Mouse (Mus musculus): ENCODE measurements at regions not wholly inside any gene's neighbourhood (a gene's known extent, or its start where the extent isn't known, plus 50 kb on each side); places are given as distances from the start of the nearest gene placed in this dataset.

GRCm38 (mm10) chr15:63042367-63042766 is 802.6 kb downstream of the Gsdmc2 start:
- Histone ChIP-seq H3K9me3 (replicated peaks; ENCODE audit: control insufficient read depth, low read length) (no peaks in the 10 kb centered on the region), H3K9ac (replicated peaks; ENCODE audit: low read length) (no peak overlapping the region), H3K4me3 (ENCODE audit: low read depth, low read length) (no peak overlapping the region), H3K36me3 (replicated peaks; ENCODE audit: control insufficient read depth, insufficient read depth, low read depth, low read length) (no peaks in the 10 kb centered on the region), H3K27me3 (ENCODE audit: control insufficient read depth, insufficient read depth, low read length) (no peaks in the 10 kb centered on the region), H3K4me2 (ENCODE audit: low read depth, low read length) (no peak overlapping the region), H3K27ac (replicated peaks; ENCODE audit: low read depth, low read length) (no peak overlapping the region), H3K4me1 (ENCODE audit: control insufficient read depth, insufficient read depth, low read length) (no peaks in the 10 kb centered on the region)
- DNase-seq (ENCODE audit: low spot score) (no peak), ATAC-seq (replicated peaks; ENCODE audit: insufficient number of reproducible peaks, low FRiP score, low TSS enrichment, low read depth) (no peak)

GRCm38 (mm10) chr15:63036241-63036640 is 808.7 kb downstream of the Gsdmc2 start:
- Histone ChIP-seq H3K9ac (replicated peaks; ENCODE audit: low read length) (no peak overlapping the region), H3K4me3 (ENCODE audit: low read depth, low read length) (no peak overlapping the region), H3K4me1 (ENCODE audit: control insufficient read depth, insufficient read depth, low read length) (no peaks in the 10 kb centered on the region), H3K27ac (replicated peaks; ENCODE audit: low read depth, low read length) (no peak overlapping the region), H3K9me3 (replicated peaks; ENCODE audit: control insufficient read depth, low read length) (no peaks in the 10 kb centered on the region), H3K36me3 (replicated peaks; ENCODE audit: control insufficient read depth, insufficient read depth, low read depth, low read length) (no peaks in the 10 kb centered on the region), H3K4me2 (ENCODE audit: low read depth, low read length) (no peak overlapping the region), H3K27me3 (ENCODE audit: control insufficient read depth, insufficient read depth, low read length) (no peaks in the 10 kb centered on the region)
- 85% methylated on average over 7 of the region's 7 CpGs for WGBS
- no peak for DNase-seq (ENCODE audit: low spot score)
- ATAC-seq (replicated peaks; ENCODE audit: insufficient number of reproducible peaks, low FRiP score, low TSS enrichment, low read depth) = no peak

- Histone ChIP-seq H3K36me3 (replicated peaks; ENCODE audit: control insufficient read depth, insufficient read depth, low read depth, low read length) (no peaks in the 10 kb centered on the region), H3K9me3 (replicated peaks; ENCODE audit: control insufficient read depth, low read length) (no peaks in the 10 kb centered on the region), H3K4me1 (ENCODE audit: control insufficient read depth, insufficient read depth, low read length) (no peaks in the 10 kb centered on the region), H3K9ac (replicated peaks; ENCODE audit: low read length) (no peak overlapping the region), H3K4me3 (ENCODE audit: low read depth, low read length) (no peak overlapping the region), H3K4me2 (ENCODE audit: low read depth, low read length) (no peak overlapping the region), H3K27ac (replicated peaks; ENCODE audit: low read depth, low read length) (no peak overlapping the region), H3K27me3 (ENCODE audit: control insufficient read depth, insufficient read depth, low read length) (no peaks in the 10 kb centered on the region)
- ATAC-seq (replicated peaks; ENCODE audit: insufficient number of reproducible peaks, low FRiP score, low TSS enrichment, low read depth) (no peak), DNase-seq (ENCODE audit: low spot score) (no peak)
- WGBS = 78% methylated on average over 2 of the region's 2 CpGs
Measured at GRCm38 (mm10) chr15:63020826-63021225, 824.2 kb downstream of the Gsdmc2 start.

GRCm38 (mm10) chr15:63017966-63018365 is 827.0 kb downstream of the Gsdmc2 start:
- Histone ChIP-seq H3K27ac (replicated peaks; ENCODE audit: low read depth, low read length) (no peak overlapping the region), H3K4me3 (ENCODE audit: low read depth, low read length) (no peak overlapping the region), H3K36me3 (replicated peaks; ENCODE audit: control insufficient read depth, insufficient read depth, low read depth, low read length) (no peaks in the 10 kb centered on the region), H3K9ac (replicated peaks; ENCODE audit: low read length) (no peak overlapping the region), H3K9me3 (replicated peaks; ENCODE audit: control insufficient read depth, low read length) (no peaks in the 10 kb centered on the region), H3K27me3 (ENCODE audit: control insufficient read depth, insufficient read depth, low read length) (no peaks in the 10 kb centered on the region), H3K4me2 (ENCODE audit: low read depth, low read length) (no peak overlapping the region), H3K4me1 (ENCODE audit: control insufficient read depth, insufficient read depth, low read length) (no peaks in the 10 kb centered on the region)
- ATAC-seq (replicated peaks; ENCODE audit: insufficient number of reproducible peaks, low FRiP score, low TSS enrichment, low read depth) (no peak), DNase-seq (ENCODE audit: low spot score) (no peak)
- WGBS = 56% methylated on average over 3 of the region's 3 CpGs

GRCm38 (mm10) chr15:63006471-63007228 is 838.3 kb downstream of the Gsdmc2 start:
- no peak overlapping the region for H3K4me2 ChIP-seq (ENCODE audit: low read depth, low read length)
- DNase-seq (ENCODE audit: low spot score) (no peak), ATAC-seq (replicated peaks; ENCODE audit: insufficient number of reproducible peaks, low FRiP score, low TSS enrichment, low read depth) (no peak)
- no peak overlapping the region for H3K9ac ChIP-seq (replicated peaks; ENCODE audit: low read length)
- H3K27me3 ChIP-seq (ENCODE audit: control insufficient read depth, insufficient read depth, low read length) = no peaks in the 10 kb centered on the region
- H3K27ac ChIP-seq (replicated peaks; ENCODE audit: low read depth, low read length) = no peak overlapping the region
- no peaks in the 10 kb centered on the region for H3K9me3 ChIP-seq (replicated peaks; ENCODE audit: control insufficient read depth, low read length)
- H3K36me3 ChIP-seq (replicated peaks; ENCODE audit: control insufficient read depth, insufficient read depth, low read depth, low read length) = no peaks in the 10 kb centered on the region
- 79% methylated on average over 14 of the region's 14 CpGs for WGBS
- H3K4me1 ChIP-seq (ENCODE audit: control insufficient read depth, insufficient read depth, low read length) = no peaks in the 10 kb centered on the region
- H3K4me3 ChIP-seq (ENCODE audit: low read depth, low read length) = no peak overlapping the region

GRCm38 (mm10) chr15:62994691-62995090 is 850.3 kb downstream of the Gsdmc2 start:
- no peaks in the 10 kb centered on the region for H3K27me3 ChIP-seq (ENCODE audit: control insufficient read depth, insufficient read depth, low read length)
- 87% methylated on average over 2 of the region's 2 CpGs for WGBS
- no peaks in the 10 kb centered on the region for H3K36me3 ChIP-seq (replicated peaks; ENCODE audit: control insufficient read depth, insufficient read depth, low read depth, low read length)
- ATAC-seq (replicated peaks; ENCODE audit: insufficient number of reproducible peaks, low FRiP score, low TSS enrichment, low read depth) = no peak
- no peak overlapping the region for H3K4me2 ChIP-seq (ENCODE audit: low read depth, low read length)
- no peaks in the 10 kb centered on the region for H3K4me1 ChIP-seq (ENCODE audit: control insufficient read depth, insufficient read depth, low read length)
- H3K4me3 ChIP-seq (ENCODE audit: low read depth, low read length) = no peak overlapping the region
- DNase-seq (ENCODE audit: low spot score) = no peak
- H3K9me3 ChIP-seq (replicated peaks; ENCODE audit: control insufficient read depth, low read length) = no peaks in the 10 kb centered on the region
- no peak overlapping the region for H3K9ac ChIP-seq (replicated peaks; ENCODE audit: low read length)
- H3K27ac ChIP-seq (replicated peaks; ENCODE audit: low read depth, low read length) = no peak overlapping the region

GRCm38 (mm10) chr15:62986871-62987270 is 858.1 kb downstream of the Gsdmc2 start:
- Histone ChIP-seq H3K4me3 (ENCODE audit: low read depth, low read length) (no peak overlapping the region), H3K27me3 (ENCODE audit: control insufficient read depth, insufficient read depth, low read length) (no peaks in the 10 kb centered on the region), H3K4me1 (ENCODE audit: control insufficient read depth, insufficient read depth, low read length) (no peaks in the 10 kb centered on the region), H3K4me2 (ENCODE audit: low read depth, low read length) (no peak overlapping the region), H3K36me3 (replicated peaks; ENCODE audit: control insufficient read depth, insufficient read depth, low read depth, low read length) (no peaks in the 10 kb centered on the region), H3K27ac (replicated peaks; ENCODE audit: low read depth, low read length) (no peak overlapping the region), H3K9me3 (replicated peaks; ENCODE audit: control insufficient read depth, low read length) (no peaks in the 10 kb centered on the region), H3K9ac (replicated peaks; ENCODE audit: low read length) (no peak overlapping the region)
- 81% methylated on average over 4 of the region's 4 CpGs for WGBS
- no peak for DNase-seq (ENCODE audit: low spot score)
- ATAC-seq (replicated peaks; ENCODE audit: insufficient number of reproducible peaks, low FRiP score, low TSS enrichment, low read depth) = no peak

- Histone ChIP-seq H3K4me2 (ENCODE audit: low read depth, low read length) (no peak overlapping the region), H3K4me3 (ENCODE audit: low read depth, low read length) (no peak overlapping the region), H3K36me3 (replicated peaks; ENCODE audit: control insufficient read depth, insufficient read depth, low read depth, low read length) (no peaks in the 10 kb centered on the region), H3K4me1 (ENCODE audit: control insufficient read depth, insufficient read depth, low read length) (no peaks in the 10 kb centered on the region), H3K9ac (replicated peaks; ENCODE audit: low read length) (no peak overlapping the region), H3K27ac (replicated peaks; ENCODE audit: low read depth, low read length) (no peak overlapping the region), H3K9me3 (replicated peaks; ENCODE audit: control insufficient read depth, low read length) (no peaks in the 10 kb centered on the region), H3K27me3 (ENCODE audit: control insufficient read depth, insufficient read depth, low read length) (no peaks in the 10 kb centered on the region)
- no peak for DNase-seq (ENCODE audit: low spot score)
- WGBS = 81% methylated on average over 7 of the region's 7 CpGs
- ATAC-seq (replicated peaks; ENCODE audit: insufficient number of reproducible peaks, low FRiP score, low TSS enrichment, low read depth) = no peak
Measured at GRCm38 (mm10) chr15:62986147-62986546, 858.8 kb downstream of the Gsdmc2 start.

All from embryonic facial prominence, embryonic 11.5 days (tissue).